Mouse (Mus musculus) fat pad, adult 2 months (tissue): ENCODE data around the gene Lgalsl.

Source experiments
- DNase-seq: peaks from one replicate; pipeline ENCODE4 v3.0.0-alpha.2; 2011; ENCODE audit warnings: low read depth, low spot score; ENCODE audit errors: extremely low read depth

Gene Lgalsl

DNA sequence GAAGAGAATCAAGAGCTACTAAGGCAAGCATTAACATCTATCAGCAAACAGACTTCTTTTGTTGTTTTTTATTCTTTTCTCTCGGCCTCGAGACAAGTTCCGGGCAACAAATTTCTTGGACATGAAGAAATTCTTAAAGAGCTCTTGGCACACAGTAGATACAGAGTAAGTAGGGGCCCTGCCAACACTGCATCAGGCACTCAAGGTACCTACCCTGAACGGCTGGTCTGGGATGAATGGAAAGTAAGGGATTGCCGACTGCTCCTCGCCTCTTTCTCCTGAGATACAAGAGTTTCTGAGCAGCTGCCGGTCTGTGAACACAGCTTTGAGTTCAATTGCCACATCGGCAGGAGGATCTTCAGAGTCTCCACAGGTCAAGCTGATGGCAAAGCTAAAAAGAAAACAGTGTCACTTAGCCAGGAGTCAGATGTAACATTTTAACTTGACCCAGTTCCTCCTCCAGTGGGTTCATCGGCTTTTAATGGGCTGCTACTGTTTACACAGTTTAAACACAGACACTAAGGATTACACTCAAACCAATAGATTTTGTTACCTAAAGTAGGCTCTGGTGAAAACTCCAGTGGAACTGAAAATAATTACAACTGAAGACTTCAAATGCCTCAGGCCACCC is 1.7 kb downstream of the Lgalsl start:
- DNase-seq: no peak

DNA sequence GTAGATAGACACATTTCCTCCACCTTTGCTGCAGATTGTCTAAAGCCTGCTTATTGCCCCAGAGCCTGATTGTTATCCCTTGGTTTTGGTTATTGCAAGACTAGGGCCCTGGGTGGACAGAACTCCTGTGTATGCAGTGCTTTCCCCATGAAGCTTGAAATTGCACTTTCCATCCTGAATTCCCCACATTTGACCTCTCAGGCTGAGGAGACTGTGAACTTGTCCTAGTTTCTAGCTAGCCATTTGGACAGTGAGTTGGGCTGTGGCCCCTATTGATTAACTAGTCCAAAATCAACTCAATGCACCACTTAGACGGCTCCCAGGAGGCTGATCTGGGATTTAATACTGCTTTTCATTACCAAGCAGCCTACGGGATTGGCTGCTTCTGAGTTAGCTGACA is 6.9 kb downstream of the Lgalsl start:
- no peak for DNase-seq

DNA sequence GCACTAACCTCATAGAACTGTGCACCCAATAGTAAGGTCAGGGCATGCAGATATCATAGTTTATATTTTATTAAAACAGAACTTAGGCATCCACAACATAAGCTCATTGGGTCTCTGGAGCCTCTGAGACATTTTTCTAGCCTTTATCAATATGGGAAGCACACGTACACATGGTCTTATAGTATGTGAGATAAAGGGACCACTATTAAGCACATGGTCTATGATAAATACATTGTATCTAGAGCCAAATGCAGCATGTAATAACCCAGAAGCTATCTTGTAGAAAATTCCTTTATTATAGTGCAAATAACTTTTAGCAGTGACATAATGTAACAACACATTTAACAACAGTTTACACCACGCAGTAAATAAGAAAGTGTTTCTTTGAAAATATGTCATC is 7.6 kb downstream of the Lgalsl start:
- DNase-seq: no peak

DNA sequence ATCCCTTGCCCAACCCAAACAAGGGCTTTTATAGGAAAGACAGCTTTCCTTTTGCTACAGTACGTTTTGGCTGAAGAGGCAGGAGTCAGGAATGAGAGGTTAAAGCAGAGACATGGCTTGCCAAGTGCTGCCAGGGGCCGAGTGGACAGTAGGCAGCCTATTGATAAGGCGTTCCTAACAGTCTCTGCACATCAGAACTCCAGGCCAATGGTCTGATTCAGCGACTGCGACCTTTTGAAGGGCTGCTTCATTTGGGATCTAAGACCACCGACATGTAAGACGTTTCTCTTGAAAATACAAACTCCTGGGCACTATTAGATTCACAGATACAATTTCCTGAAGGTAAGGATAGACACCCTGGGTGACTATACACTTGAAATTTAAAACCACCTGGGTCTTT is 9.5 kb downstream of the Lgalsl start:
- DNase-seq: no peak

DNA sequence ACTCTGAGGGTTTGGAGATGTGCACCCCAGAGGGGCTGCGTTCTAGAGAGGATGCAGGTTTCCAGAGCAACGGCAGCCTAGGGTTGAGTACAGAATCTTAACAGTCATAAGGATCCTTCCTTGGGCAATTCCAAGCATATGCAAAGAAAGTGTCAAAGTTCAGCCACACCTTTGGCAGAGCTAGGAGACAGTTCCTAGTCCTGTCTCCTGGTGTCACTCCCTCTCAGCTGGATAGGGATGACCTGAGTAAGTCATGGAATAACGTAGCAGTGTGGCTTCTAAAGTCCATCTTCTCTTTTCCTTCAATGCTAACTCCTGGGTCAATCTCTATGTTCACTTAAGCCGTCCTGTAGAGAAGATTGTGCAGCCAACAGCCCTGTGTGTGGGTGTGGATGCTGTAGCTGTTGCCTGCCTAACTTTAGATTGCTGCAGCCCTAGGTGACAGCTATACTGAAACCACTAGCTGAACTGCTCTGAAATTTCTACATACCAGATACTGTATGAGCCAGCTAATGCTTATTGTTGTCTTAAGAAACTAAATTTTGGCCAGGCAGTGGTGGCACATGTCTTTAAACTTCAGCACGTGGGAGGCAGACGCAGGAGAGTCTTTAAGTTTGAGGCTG is 16.8 kb downstream of the Lgalsl start:
- DNase-seq: peak; percentile 75

DNA sequence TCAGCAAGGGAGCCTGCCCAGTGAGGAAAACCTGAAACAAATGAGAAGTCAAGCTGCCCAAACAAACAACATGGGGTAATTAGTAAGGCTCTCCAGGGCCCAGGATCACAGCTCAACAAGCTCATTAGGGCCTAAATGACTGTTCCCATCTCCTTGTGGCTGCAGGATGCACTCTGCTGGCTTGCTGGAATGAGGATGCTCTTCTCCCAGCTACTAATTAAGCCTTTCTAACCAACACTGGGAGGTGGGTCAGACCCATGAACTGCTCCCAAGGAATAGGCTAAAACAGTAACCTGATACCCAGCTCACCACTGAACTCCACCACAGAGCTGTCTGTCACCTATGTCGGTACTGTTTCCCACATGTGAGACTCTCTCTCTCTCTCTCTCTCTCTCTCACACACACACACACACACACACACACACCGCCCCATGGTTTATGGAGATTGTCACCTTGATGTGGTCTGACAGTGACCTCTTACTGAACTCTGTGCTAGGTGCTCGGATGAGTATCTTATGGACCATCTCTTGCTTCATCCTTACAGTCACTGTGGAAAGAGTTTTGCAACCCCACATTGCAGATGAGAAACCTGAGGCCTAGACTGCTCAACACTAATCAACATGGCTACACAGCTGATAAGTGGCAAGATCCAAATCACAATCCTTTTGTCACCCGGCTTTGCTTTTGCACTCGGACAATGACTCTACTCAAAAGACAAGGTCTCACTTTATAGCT is 18.5 kb downstream of the Lgalsl start:
- DNase-seq: peak; percentile 45

DNA sequence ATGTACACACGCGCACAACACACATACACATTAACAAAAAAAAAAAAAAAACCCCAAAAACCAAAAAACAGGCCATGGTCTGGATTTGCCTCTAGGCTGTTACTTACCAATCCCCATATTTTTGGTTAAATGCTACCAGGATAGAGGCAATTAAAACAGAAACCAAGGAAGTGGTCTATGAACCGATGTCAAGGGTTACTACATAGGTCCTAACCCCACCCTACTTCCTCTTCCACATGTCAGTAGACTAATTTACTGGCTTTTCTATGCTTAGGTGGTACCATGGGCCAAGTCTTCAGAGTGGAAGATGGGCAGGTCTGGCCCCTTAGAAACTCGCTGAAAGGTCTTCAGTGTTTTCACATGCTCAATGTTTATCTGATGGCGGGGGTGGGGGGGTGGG is 24.2 kb downstream of the Lgalsl start:
- DNase-seq: no peak

DNA sequence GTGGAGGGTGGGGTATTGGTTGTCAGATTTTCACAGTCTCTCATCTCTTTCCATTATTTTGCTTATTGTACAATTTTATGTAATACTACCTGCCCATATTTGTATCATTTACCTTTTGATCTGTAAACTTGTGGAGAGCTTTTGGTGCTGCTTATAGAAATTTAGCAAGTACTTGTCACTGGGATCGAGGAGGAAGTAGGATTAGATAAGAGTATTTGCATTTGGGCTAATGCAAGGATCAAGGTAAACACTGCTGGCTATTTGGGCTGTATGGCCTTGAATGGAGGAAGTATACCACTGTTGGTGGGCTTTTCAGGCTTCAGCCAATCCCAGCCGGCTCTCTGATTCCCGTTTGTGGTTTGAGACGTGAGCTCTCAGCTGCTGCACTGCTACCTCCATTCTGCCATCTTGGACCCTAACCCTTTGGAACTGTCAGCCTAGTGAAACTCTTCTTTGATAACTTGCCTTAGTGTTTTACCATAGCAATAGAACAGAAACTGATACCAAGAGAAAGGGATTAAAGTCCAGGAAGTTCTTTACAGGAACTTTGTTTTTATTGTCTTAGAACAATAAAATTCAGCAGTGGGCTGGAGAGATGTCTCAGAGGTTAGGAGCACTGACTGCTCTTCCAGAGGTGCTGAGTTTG is 25.1 kb downstream of the Lgalsl start:
- no peak for DNase-seq

DNA sequence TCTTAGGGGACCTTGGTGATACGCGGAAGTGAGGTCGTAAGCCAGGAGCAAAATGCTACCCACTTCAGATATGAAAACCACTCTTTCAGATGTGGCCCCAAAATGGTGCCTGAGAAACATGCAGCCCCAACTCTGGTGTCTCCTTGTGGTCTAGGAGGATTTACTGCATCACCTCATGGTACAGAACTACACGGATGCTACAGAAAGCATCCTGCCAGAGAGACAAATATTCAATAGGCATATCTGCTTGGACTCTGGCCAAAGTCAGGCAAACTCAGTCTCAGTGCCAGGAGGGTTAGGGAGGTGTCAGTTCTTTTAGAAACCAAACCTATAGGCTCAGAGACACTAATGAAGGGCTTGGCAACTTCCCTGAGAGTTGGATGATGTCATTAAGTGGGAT is 26.4 kb downstream of the Lgalsl start:
- DNase-seq: no peak

DNA sequence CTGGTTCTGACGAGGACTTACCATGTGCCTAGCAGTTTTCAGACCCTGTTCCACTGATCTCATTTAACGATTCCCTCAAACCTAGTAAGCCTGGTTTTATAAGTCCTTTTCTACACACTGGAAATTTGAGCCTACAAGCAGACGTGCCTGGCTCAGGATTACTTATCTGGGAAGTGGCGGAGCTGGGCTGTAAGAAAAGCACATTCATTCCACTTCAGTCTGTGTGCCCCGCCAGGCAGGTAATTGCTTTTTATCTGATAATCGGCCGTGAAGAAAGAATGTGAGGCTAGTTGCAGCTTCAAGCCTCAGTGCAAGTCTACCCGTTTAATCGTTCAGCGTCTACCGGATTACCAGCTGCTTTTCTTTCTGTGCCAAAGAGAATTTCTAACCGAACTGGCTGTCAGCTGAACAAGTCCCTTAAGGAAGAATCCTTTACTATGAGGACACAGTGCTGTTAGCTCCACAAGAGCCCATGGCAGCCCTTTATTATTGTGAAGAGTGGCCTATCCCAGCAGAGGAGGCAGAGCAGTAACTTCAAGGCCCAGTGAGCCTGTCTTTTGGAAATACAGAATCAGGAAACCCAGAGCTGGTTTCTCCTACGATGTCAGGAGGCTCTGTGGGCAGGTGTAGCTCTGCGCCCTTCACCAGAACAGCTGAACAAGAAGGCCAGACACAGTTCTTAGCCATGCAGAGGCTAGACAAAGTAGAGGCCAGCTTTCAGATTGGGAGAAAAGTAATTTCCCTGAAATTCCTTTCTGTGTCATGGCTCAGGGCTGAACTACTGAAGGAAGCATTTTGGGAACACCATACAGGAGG is 30.4 kb downstream of the Lgalsl start:
- no peak for DNase-seq

DNA sequence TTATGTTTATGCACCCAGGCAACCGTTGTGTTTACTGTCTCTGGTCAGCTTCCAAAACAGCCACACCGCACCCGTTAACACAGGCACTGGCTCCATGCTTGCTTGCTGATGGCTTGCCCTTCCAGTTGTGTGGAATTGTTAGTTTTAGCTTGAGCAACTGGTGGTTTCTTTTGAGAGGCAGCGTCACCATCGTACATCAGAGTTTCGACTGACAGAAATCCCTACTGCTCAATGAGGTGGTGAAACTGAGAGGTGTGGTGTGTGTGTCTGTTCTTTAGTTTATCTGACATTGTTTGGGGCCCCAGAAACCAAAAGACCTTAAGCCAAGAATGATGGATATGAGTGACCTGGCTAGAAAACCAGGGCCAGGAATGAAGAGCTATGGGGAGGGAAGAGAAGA is 33.0 kb downstream of the Lgalsl start:
- no peak for DNase-seq

DNA sequence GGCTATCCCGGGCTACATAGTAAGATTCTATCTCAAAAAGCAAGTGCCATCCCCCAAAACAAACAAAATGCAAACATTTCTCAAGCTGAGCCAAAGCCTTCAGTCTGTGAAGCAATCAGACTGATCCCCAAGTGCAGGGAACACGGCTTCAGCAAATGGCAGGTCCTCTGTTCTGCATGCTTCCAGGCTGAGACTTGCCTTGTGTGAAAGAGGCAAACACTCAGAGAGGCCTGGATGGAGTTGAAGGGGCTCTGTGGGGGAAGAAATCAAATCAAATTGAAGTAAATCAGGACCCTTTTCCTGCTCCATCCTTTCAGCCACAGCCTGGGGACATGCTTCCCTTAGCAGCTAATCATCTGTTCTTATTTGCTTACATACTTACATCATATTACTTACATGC is 35.4 kb downstream of the Lgalsl start:
- DNase-seq: no peak

DNA sequence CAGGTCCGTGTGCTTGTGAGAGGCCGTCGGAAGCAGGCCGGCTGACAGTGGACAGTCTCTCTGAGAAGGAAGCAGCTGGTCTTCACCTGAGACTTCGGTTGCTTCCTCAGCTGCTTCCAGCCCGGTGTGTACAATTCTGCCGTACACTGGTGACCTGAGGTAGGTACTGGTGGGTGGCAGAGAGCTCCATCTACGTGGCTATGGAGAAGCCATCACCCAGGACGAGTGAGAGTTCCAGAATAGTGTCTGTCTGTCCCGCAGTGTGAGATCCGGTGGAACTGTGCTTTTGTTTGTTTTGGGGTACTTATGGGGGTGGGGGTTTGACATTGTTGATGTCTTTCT is 36.0 kb downstream of the Lgalsl start:
- no peak for DNase-seq

DNA sequence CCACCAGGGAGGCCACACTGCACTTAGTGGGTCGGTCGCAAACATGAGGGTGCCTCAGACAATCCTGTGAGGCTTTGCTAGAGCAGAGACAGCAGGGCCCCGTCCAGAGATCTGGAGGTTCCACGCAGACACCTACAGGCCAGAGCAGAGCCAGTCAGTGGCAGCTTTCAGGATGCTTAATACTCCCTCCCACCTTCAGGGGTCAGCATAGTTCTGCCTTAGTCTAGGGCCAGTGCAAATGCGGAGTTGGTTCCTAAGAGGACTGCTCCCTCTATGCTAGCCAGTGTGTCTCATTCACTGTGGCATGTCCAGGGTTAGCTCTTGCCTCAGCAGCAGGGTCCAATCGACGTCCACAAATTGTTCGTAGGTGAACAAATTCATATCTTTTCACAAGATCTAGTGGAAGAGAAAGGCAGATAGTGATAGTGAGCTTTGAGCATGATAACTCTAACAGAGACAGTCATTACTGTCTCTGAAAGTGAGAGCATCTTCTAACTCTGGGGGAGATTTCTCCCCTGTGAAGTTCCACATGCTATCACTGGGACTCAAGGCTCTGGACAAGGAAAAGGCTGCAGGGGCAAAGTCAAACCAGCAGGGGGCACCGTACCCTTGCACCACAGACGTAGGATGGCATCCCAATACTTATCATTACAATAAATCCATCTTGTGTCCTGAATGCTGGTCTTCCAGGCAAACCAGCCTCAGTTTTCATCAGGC is 36.5 kb downstream of the Lgalsl start:
- DNase-seq: no peak

DNA sequence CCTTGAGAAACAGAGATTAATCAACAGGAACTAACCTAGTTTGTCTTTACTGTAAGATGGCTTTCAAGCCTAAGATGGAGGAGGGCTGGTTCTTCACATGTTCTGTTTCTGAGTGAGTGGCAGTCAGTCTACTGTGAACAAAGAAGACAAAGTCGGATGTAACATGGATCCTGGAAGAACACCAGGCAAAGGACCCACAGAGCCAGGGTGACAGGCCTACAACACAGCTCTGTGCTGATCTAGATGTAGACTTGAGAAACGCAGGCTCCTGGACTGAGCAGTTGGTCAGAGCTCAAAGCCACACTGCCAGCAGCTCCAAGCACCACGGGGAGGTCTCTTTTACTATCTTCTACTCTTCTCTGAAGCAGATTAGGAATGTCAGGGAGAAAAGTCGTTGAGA is 37.2 kb downstream of the Lgalsl start:
- no peak for DNase-seq

DNA sequence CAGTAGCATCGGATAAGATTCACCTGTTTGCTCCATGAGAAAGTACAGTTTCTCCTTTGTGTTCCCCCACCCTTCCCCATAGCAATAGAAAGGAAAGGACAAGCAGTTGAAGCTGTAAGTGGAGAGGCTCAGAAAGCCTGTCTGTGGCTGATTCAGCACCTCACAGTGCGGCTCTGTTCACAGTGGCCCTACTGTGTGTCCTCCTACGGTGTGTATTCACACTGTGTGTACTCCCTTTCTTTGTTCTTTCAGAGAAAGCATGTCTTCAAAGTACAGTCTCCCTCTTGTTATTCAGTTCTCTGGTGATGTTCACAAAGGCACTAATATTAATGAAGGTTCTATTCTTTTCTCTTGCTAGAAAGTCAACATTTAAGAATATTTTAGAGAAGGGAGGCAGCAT is 38.2 kb downstream of the Lgalsl start:
- DNase-seq: no peak

DNA sequence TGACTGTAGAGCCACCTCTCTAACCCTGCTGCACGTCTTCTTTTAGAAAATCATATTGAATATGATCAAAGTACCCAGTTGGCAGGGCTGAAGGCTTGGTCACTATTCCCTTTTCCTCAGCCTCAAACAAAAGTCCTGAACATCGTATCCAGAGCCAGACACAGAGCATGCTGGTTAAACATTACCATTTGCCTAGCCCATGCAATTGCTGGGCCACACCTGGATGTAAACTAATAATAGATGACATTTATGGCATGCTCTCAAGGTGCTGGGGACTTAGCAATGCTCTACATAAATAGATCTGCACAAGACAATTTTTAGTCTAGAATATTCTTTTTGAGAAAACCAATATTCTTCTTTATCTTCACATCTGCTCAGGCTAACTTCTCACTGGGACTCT is 39.5 kb downstream of the Lgalsl start:
- DNase-seq: no peak

DNA sequence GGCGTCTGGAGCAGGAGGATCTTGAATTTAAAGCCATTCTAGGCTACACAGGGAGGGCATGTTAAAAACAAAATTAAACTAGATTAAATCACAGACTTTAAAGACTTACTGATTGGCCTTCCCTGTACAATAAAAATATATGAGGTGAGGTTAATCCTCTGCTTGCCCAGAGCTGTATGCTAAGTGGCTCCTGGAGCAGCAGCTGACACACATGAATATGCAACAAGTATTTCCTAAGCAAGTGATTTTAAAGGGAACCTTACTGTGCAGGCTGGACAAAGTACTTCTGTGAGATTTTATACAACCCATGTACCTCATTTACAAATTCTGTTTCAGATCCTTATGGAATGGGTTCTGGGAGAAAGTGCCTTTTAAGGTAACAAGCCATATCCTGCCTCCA is 41.8 kb downstream of the Lgalsl start:
- no peak for DNase-seq

DNA sequence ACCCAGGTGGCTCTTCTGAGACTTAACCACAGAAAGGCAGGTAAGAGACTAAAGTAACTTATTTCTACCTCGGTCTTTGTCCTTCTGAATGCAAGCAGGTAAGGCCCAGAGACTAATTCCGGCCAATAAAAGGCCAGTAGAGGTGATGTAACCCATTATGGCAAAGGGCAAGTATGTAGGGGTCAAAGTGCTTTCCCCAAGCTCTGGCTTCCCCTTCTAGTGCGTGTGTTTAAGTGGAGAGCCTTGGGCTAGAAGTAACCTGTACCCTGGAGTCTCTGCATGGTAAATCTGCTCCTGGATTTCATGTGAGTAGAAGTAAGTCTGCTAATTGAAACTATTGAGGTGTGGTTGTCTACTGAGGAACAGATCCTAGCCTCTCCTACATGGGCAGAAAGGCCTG is 42.8 kb downstream of the Lgalsl start:
- DNase-seq: no peak

DNA sequence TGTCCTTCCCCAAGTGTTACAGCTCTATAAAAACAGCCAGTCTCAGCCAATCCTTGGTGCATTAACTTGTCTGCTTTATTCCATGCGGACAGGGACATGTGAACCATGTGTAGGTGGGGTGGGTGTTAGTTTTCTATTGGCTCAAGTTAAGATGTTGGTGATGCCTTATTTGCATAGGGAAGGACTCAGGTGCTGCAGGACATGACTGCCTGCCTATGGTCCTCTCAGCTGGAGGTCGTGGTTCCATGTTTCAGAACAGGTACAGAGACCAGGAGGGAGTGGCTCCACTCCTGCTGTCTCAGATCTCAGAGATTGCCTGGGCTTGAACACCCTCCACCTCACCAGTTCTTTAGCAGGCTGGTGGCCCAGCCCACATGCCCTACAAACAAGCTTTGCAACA is 44.7 kb downstream of the Lgalsl start:
- no peak for DNase-seq

DNA sequence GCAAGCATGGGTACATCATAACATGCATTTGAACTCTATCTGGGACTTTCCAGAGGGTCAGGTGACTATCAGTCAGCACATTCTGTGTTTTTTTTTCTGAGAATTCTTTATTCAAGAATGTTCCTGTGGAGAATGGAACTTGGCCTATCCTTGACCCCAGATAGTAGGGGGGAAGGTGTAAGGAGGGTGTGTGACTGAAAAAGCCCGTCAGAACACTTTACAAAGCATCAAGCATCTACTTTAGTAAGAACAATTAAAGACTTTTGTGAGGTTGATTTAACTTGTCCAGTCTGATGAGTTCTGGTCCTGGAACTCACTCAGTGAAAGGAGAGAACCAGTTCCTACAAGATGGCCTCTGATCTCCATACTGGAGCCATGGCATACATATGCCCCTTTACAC is 45.7 kb downstream of the Lgalsl start:
- DNase-seq: no peak
